Mouse (Mus musculus) kidney, postnatal 36 days (tissue): Measurements from ENCODE around the gene Stat5a.

Experiments
- DNase-seq, 2 experiments: peaks; one replicate each; pipeline ENCODE4 v3.0.0; 2021 to 2022; ENCODE audit warnings: mixed read lengths in 2 of 2

Gene Stat5a

DNA sequence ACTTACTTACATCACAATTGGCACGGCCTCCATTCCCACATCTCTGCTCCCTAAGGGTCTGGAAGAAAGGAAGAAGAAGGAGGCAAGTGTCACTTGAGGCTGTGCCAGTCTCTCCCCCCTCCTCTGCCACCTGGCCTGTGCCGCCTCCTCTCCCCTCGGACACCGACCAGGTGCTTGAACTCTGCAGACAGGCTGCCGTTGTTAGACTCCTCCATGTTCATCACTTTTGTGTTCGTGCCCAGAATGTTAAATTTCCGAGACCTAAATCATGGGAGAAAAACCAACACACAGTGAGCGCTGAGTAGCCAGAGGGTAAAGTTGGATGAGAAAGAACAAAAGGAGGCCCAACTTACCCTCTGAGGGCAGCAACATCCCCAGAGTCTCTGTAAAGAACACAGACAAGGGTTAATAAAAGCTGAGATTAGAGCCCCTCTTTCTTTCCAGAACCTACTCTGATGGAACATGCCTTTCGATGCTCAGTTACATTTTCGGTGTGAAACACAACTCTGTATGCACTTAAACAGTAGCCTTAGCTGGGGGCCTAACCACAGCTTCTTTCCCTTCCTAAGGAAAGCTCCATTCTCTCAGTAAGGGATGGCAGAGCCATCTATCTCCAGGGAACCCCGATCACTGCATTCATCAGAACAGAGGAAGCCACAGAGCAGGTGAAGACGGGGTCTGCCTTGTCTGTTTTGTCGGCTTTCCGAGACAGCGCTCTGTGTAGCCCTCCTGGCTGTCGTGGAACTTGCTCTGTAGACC, 39.5 kb downstream of the Stat5a start:
- DNase-seq = no peak

GRCm38 (mm10) chr11:100904580-100905351, 45.6 kb downstream of the Stat5a start:
- no peak for DNase-seq

DNA sequence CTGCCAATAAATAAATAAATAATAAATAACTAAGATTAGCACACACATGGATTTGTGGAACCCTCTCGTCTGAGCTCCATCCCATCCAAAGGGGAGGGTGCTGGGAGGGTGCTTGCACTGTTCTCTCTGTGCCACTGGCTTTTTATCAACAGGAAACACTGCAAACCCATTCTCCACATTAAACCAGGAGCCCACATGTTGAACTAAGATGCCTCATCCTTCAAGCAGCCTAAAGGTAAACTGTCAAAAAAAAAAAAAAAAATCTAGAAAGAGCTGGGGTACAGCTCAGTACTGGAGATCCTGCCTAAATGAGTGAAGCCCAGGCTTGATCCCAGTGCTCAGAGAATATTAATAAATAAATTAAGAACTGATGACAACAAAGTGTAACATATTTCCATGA, 46.8 kb downstream of the Stat5a start:
- no peak for DNase-seq

- no peak for DNase-seq
These were observed 47.7 kb downstream of the Stat5a start for GRCm38 (mm10) chr11:100906885-100907284.

GRCm38 (mm10) chr11:100908112-100908511, 49.0 kb downstream of the Stat5a start:
- peak; percentile 60 to 69 for DNase-seq

GRCm38 (mm10) chr11:100908567-100908966, 49.4 kb downstream of the Stat5a start:
- no peak for DNase-seq

GRCm38 (mm10) chr11:100912401-100913155, 53.4 kb downstream of the Stat5a start:
- DNase-seq = no peak

DNA sequence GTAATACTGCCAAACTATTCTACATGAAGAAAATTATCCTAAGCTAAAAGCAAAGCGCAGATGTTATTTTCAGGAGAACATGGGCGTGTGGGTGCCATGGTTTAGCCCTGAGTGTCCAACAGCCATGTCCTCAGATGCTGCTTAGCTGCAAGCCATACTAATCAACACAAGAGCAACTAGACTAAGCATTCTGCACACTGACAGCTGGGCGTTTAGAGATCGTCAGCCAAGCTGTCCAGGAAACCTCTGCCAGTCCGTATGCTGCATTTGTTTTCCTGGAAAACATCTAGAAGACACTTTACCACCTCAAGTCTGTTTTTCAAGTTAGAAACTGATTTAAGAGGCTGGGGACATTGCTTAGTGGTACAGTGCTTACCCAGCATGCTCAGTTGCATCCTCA, 55.3 kb downstream of the Stat5a start:
- no peak for DNase-seq

DNA sequence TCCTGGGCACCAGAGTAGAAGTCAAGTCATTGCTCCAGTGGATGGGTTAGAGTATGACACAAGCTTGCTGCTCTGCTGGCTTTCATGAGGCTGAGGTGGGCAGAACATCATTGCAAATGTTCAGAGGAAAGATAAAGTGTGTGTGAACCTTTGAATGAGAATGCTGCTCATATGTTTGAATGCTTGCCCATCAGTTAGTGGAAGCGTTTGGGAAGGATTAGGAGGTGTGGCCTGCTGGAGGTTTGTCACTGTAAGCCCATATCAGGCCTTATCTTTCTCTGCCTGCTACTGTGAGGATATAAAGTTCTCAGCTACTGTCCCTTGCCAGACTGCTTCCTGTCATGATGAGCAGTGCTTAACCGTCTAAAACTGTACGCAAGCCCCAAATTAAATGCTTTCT, 55.9 kb downstream of the Stat5a start:
- no peak for DNase-seq

DNA sequence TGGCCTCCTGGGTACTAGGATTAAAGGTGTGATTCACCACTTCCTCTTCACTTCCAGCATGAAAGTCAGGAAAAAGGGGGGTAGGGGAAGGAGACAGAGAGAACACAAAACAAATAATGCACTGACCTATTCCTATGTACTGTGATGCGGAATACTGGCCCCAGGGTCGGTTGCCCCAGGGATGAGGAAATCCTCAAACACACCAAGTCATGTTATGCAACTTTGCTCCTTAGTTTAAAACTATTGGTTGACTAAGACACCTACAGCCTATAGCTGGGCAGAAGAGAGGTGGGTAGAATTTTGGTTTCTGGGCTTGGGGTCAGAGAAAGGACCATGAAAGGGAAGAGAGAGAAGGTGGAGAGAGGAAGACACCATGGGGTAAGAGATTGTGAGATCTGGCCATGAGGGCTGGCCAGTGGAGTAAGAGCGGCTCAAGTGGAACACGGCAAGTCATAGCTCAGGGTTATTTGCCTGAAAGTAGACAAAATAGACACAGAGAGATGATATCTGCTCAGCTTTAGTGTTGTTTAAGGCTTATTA, 57.4 kb downstream of the Stat5a start:
- no peak for DNase-seq

- DNase-seq = no peak
These were observed 58.9 kb downstream of the Stat5a start for GRCm38 (mm10) chr11:100918007-100918406.

DNA sequence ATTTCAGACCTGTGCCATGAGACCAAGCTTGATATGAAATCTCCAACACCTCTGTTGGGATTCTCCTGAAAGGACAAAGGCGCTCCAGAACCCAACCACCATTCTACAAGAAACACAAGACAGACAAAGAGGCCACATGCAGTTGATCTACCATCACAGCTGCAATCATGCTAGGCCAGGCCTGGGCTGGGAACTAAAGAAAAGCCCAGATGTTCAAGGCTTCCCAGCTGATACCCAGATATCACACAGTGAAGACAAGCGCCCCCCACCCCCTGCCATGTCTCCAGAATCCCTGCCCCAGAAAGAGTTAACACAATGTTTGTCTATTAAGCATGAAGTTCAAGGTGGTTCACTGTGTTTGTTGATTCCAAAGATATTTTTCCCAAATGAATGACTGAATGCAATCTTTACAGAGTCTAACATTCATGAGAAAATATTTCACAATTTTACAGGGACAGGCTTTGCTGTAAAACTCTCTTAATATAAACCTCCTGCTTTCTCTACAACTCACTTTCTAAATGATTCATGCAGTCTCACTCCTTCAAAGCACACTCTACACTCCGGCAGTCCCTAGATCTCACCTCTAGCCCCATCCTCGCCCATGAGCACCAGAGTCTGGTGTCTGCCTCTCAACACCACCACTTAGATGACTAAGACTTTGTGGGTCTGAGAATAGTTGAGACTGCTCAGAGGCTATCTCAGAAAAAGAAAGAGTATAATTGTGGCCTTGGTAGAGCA, 61.9 kb downstream of the Stat5a start:
- DNase-seq = no peak

GRCm38 (mm10) chr11:100924386-100924919, 65.3 kb downstream of the Stat5a start:
- DNase-seq = no peak

GRCm38 (mm10) chr11:100927386-100927785, 68.2 kb downstream of the Stat5a start:
- DNase-seq = no peak

GRCm38 (mm10) chr11:100930611-100931010, 71.5 kb downstream of the Stat5a start:
- no peak for DNase-seq

GRCm38 (mm10) chr11:100931254-100931921, 72.2 kb downstream of the Stat5a start:
- DNase-seq = peak; percentile 66 to 72
